Mouse (Mus musculus) hindbrain, embryonic 10.5 days (tissue): ENCODE measurements at regions not wholly inside any gene's neighbourhood (a gene's known extent, or its start where the extent isn't known, plus 50 kb on each side); places are given as distances from the start of the nearest gene placed in this dataset.

Experiments used
- DNase-seq: peaks from one replicate; pipeline ENCODE4 v3.0.0-alpha.2; 2017; ENCODE audit warnings: low spot score
- H3K27ac ChIP-seq: fragments of 300-500 bp; sonication (generic); 2 replicates; pipeline ENCODE4 v1.5.1; 2016; ENCODE audit warnings: mild to moderate bottlenecking, moderate library complexity
- H3K27me3 ChIP-seq: fragments of 300-500 bp; sonication (generic); 2 replicates; pipeline ENCODE4 v1.6.1; 2016; ENCODE audit warnings: mild to moderate bottlenecking; ENCODE audit not compliant: poor library complexity, insufficient read depth, severe bottlenecking
- H3K36me3 ChIP-seq: fragments of 300-500 bp; sonication (generic); 2 replicates; pipeline ENCODE4 v1.6.1; 2016; ENCODE audit warnings: mild to moderate bottlenecking, moderate library complexity
- H3K4me1 ChIP-seq: fragments of 300-500 bp; sonication (generic); replicated peaks from 2 replicates; pipeline ENCODE4 v1.6.1; 2016; ENCODE audit warnings: mild to moderate bottlenecking
- H3K4me3 ChIP-seq: fragments of 300-500 bp; sonication (generic); 2 replicates; pipeline ENCODE4 v1.5.1; 2016; ENCODE audit warnings: mild to moderate bottlenecking, moderate library complexity
- H3K9me3 ChIP-seq: fragments of 300-500 bp; sonication (generic); 2 replicates; pipeline ENCODE4 v1.6.1; 2016; ENCODE audit warnings: mild to moderate bottlenecking, moderate library complexity
- WGBS: fragments of 180-500 bp; shearing (Covaris S2); methylation state at CpG from one replicate; pipeline ENCODE4 v1.1.7; 2016; 5-methylcytosine and 5-hydroxymethylcytosine counted together

DNA sequence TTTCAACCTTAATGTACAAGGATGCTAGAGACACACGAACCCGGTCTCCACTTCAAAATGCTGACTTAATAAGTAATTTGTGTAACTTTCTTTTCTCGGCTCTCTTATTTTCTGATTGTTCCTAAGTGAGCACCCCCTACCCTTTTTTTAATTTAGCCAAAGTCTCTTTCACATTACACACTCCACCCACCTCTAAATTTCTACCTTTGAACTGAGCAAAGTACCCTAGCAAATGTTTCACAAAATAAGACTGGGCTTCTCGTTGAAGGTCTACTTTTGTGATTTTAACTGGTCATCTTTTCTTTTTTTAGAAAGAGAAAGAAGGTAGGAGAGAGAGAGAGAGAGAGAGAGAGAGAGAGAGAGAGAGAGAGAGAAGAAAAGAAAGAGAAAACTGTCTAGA lies 2888.4 kb upstream of the Gm7489 start:
- Histone ChIP-seq H3K9me3 (no peaks in the 10 kb centered on the region), H3K27me3 (no peaks in the 10 kb centered on the region), H3K36me3 (no peaks in the 10 kb centered on the region), H3K4me3 (no peak overlapping the region), H3K27ac (no peak overlapping the region), H3K4me1 (no peaks in the 10 kb centered on the region)
- DNase-seq, result no peak
- WGBS, result 90% methylated on average over 4 of the region's 4 CpGs

DNA sequence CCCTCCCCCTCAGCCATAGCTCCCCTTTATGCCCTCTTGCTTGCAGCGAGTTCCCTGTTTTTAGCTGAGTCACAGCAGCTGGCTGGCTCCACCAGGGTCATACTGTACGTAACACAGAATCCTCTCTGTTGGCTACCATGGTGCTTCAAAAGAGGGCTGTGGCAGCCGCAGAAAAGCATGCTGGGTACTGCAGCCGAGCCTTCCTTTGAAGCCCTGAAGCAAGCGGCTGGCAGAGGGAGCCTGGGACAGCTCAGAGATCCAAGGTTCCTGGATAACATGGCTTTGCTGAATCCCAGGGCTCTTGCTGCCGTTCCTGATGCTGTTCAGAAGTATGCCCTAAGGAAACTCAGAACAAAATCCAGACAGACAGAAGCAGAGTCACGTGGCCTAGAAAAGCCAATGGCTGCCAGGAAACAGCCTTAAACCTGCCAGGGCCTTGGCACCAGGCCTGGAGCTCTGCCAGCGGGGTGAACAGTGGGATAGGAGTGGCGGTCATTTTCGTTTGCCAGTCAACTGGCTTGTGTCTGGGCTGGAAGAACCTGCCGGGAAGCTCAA lies 2887.4 kb upstream of the Gm7489 start:
- DNase-seq, result peak; percentile 2
- 78% methylated on average over 11 of the region's 11 CpGs for WGBS
- H3K4me1 ChIP-seq, result no peaks in the 10 kb centered on the region
- no peak overlapping the region for H3K4me3 ChIP-seq
- H3K27me3 ChIP-seq, result no peaks in the 10 kb centered on the region
- H3K9me3 ChIP-seq, result no peaks in the 10 kb centered on the region
- no peak overlapping the region for H3K27ac ChIP-seq
- H3K36me3 ChIP-seq, result no peaks in the 10 kb centered on the region

DNA sequence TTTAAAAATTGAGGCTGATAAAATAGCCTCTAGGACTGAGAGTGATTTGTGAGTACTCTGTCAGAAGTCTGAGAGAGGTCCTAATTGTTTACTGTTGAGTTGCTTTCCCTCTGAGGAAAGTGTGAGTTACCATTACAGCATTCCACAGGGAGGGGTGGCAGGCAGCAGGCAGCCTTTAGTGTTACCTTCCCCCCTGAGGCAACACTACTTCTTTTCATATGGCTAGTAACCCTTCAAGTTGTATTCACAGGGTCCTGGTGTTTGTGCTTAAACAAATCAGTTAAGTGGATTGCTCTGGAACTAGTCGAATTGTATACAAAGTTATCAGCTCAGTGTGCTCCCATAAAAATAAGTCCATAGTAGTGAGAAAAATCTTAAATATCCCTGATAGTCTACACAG lies 2845.7 kb upstream of the Gm7489 start:
- H3K27ac ChIP-seq, result no peak overlapping the region
- no peaks in the 10 kb centered on the region for H3K36me3 ChIP-seq
- H3K27me3 ChIP-seq, result no peaks in the 10 kb centered on the region
- no peak for DNase-seq
- no peaks in the 10 kb centered on the region for H3K9me3 ChIP-seq
- no peaks in the 10 kb centered on the region for H3K4me1 ChIP-seq
- WGBS, result 15% methylated on average over 1 of the region's 1 CpGs
- H3K4me3 ChIP-seq, result no peak overlapping the region

DNA sequence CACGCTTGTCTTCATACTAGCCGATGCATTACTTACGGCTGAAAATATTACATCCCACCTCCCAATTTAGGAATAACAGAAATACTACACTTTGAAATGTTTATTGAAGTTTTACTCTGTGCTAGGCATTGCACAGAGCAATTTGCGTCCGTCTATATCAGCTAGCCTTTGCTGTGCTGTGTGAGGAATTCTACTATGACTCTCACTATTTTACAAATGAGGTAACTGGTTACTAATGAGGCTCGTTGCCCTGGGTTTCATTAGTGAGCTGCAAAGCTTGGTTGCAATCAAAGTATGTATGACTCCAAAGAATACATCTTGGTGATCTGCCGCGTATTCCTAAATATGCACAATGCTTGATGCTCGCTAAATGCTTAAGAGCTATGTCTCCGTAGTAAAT lies 2814.2 kb upstream of the Gm7489 start:
- 0 out of 2 replicates have a peak, but pooled peaks cover 14% of the 10 kb centered on the region for H3K4me1 ChIP-seq
- no peaks in the 10 kb centered on the region for H3K27me3 ChIP-seq
- no peaks in the 10 kb centered on the region for H3K9me3 ChIP-seq
- H3K4me3 ChIP-seq, result no peak overlapping the region
- H3K27ac ChIP-seq, result no peak overlapping the region
- H3K36me3 ChIP-seq, result no peaks in the 10 kb centered on the region
- WGBS, result 69% methylated on average over 10 of the region's 10 CpGs
- DNase-seq, result no peak

DNA sequence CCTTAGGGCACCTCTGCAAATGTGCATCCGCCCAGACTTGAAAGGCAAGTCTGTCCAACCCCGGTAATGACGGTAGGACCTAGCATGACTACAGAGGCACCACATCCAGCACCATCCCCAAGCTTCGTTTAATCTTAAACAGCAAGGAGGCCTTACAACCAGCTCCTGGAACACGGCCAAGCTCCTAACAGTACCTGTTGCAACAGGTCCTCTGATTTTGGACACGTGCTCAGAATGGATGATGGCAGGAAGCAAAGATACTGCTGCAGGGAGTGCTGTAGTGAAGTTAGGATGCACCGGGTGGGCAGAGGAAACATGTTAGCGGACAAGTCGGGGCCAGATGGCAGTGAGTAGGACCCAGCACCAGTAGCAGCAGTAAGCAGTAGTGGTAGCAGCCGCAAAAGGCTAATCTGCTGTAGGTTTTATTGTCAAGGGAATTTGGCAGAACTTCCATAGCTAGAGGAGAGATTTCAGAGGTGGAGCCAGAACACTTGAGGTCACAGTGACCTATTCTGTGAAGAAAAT lies 2813.5 kb upstream of the Gm7489 start:
- Histone ChIP-seq H3K27ac (0 out of 2 replicates have a peak overlapping the region, but pooled peaks have one; percentile 59), H3K36me3 (no peaks in the 10 kb centered on the region), H3K27me3 (no peaks in the 10 kb centered on the region), H3K4me1 (0 out of 2 replicates have a peak, but pooled peaks cover 14% of the 10 kb centered on the region), H3K4me3 (no peak overlapping the region), H3K9me3 (no peaks in the 10 kb centered on the region)
- 80% methylated on average over 10 of the region's 10 CpGs for WGBS
- no peak for DNase-seq

DNA sequence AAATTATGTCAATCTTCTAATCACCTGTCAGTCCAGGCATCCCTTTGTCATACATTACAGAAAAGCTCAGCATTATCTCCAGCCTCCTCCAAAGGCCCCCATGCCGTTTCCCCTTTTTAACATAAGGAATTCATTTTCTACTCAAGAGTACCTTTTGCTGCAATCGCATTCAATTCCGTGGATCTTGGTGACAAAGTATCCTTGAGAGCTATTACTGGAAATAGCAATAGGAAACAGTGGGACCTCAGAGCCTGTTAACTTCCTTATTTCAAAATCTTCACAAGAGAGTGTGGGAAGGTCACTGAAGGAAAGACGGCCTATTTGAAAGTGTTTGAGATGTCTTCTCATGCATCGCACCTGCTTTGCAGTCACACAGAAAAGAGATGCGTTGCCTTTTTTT lies 2811.0 kb upstream of the Gm7489 start:
- no peak for DNase-seq
- 82% methylated on average over 6 of the region's 6 CpGs for WGBS
- Histone ChIP-seq H3K27me3 (no peaks in the 10 kb centered on the region), H3K36me3 (no peaks in the 10 kb centered on the region), H3K27ac (no peak overlapping the region), H3K9me3 (no peaks in the 10 kb centered on the region), H3K4me3 (no peak overlapping the region), H3K4me1 (0 out of 2 replicates have a peak, but pooled peaks cover 14% of the 10 kb centered on the region)

DNA sequence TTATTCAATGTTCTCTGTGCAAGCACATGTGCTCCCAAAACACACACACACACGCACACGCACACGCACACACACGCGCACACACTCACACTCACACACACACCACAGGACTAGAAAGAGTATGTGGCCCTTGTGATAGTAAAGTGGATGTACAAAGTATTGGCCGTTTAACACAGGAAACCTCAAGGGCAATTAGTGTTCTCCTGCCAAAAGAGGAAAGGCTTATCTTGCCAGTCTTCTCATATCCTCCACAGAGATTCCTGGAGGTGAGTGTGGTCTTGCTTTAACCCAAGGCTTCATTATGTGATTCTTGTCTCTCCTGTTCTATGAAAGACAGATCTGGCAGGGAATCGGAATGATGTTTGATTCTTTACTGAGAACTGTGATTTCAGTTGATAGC lies 2810.5 kb upstream of the Gm7489 start:
- 0 out of 2 replicates have a peak, but pooled peaks cover 14% of the 10 kb centered on the region for H3K4me1 ChIP-seq
- 92% methylated on average over 7 of the region's 7 CpGs for WGBS
- H3K36me3 ChIP-seq, result no peaks in the 10 kb centered on the region
- no peak for DNase-seq
- no peak overlapping the region for H3K27ac ChIP-seq
- H3K9me3 ChIP-seq, result no peaks in the 10 kb centered on the region
- no peaks in the 10 kb centered on the region for H3K27me3 ChIP-seq
- no peak overlapping the region for H3K4me3 ChIP-seq

DNA sequence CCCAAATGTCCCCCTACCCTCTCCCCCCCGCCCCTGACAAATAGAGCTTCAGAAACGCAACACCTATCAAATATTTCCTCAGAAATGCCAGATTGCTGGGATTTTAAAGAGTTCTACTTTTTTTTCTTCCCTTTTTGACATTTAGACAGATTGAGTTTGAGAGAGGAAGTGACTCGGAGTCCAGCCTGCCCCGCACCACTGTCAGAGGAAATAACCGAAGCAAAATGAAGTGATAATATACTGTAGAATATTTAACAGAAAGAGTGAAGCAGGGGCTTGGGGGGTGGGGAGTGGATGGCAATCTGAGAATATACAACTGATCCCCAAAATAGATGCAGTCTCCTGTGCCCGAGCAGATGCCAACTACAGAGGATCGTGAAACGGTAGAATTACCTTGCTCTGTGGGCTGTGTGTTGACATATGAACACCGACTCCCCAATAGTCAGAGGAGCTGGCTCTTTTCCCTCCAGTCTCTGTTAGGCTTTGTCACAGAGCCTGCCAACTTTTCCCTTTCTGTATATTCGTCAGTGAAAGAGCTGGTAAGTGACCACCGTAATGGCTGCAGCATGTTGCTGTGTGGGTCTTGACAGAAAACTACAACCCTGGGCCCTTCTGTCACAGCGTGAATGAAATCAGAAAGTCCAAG lies 2800.9 kb upstream of the Gm7489 start:
- Histone ChIP-seq H3K36me3 (no peaks in the 10 kb centered on the region), H3K4me3 (no peak overlapping the region), H3K27ac (no peak overlapping the region), H3K4me1 (no peaks in the 10 kb centered on the region), H3K27me3 (no peaks in the 10 kb centered on the region), H3K9me3 (no peaks in the 10 kb centered on the region)
- no peak for DNase-seq
- WGBS, result 81% methylated on average over 12 of the region's 12 CpGs

DNA sequence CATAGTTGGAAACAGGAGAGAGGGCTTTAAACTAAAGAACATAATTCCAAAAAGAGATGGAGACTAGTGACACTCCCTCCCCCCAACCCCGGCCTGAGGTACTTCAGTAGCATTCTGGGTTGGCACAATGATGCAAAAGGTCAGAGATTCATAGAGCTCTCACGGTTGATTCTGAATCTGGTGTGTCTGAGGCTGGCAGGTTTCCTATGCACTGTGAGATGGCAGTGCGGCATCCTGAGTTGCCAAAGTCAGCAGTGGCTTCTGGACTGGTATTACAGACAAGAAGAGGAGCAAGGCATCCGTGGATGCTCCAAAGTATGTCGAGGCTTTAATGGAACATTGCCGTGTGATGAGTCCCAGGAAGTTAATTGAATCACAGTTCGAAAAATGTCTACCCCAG lies 2791.8 kb upstream of the Gm7489 start:
- Histone ChIP-seq H3K4me1 (no peaks in the 10 kb centered on the region), H3K27me3 (no peaks in the 10 kb centered on the region), H3K36me3 (no peaks in the 10 kb centered on the region), H3K4me3 (no peak overlapping the region), H3K27ac (no peak overlapping the region), H3K9me3 (no peaks in the 10 kb centered on the region)
- no peak for DNase-seq
- 88% methylated on average over 7 of the region's 7 CpGs for WGBS

DNA sequence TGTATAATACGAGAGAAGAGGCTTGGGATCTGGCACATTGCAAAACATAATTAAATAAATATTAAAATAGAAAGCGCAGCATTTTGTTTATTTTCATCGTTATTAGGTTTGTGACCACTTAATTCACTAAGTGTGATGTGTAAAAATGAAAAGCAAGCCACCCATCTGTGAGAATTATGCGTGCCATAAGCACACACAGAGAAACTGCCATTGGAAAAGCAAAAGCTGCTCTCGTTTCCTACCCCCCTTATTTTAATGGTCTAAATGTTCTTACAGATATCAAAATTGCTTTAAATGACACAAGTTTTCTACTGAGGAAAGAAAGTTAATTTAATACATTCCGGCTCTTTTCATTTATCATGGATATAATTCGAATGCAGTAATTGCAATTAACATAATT lies 2780.8 kb upstream of the Gm7489 start:
- Histone ChIP-seq H3K27me3 (no peaks in the 10 kb centered on the region), H3K4me3 (peak overlapping the region; percentile 35), H3K9me3 (no peaks in the 10 kb centered on the region), H3K27ac (peak overlapping the region; percentile 80), H3K4me1 (peaks cover 14% of the 10 kb centered on the region), H3K36me3 (no peaks in the 10 kb centered on the region)
- DNase-seq, result no peak
- 81% methylated on average over 7 of the region's 7 CpGs for WGBS

DNA sequence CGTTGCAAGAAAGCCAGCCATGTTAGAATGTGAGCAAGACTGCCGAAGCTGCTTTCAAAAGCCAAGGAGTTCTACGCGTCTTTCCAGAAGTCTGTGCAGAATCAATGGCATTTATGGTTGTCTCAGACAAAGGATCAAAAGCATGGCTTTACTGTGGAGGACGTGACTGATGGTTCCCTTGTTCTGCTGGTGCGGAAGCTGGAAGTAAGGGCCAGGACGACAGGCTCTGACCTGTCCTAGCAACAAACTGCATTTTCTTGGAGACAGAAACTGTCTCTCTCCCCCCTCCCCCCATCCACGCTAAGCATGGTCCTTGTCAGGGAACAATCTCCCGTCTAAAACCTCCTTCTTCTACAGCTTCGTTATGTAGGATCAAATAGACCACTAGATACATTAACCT lies 2780.3 kb upstream of the Gm7489 start:
- peak overlapping the region; percentile 80 for H3K27ac ChIP-seq
- no peaks in the 10 kb centered on the region for H3K36me3 ChIP-seq
- no peaks in the 10 kb centered on the region for H3K9me3 ChIP-seq
- H3K4me1 ChIP-seq, result peaks cover 14% of the 10 kb centered on the region
- peak; percentile 43 for DNase-seq
- H3K27me3 ChIP-seq, result no peaks in the 10 kb centered on the region
- WGBS, result 15% methylated on average over 10 of the region's 10 CpGs
- peak overlapping the region; percentile 35 for H3K4me3 ChIP-seq

DNA sequence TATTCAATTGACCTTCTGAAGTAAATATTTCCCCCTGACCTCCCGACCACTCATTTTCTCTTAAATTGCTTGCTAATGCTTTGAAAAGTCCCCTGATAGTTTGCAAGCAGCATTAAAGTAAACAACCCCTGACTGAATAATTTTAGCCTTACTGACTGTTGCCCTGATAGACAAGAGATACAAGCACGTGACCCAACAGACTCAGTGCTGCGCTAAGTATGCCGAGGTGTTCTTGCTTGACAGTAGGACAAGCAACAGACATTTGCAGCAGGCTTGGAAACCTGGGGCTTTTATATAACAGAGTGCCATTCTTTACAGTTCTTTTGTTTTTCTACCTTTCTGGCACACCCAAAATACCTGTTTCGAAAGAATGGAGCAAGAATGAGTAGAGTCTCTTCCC lies 2779.9 kb upstream of the Gm7489 start:
- 65% methylated on average over 5 of the region's 5 CpGs for WGBS
- no peaks in the 10 kb centered on the region for H3K36me3 ChIP-seq
- no peak for DNase-seq
- peaks cover 14% of the 10 kb centered on the region for H3K4me1 ChIP-seq
- peak overlapping the region; percentile 35 for H3K4me3 ChIP-seq
- H3K9me3 ChIP-seq, result no peaks in the 10 kb centered on the region
- H3K27ac ChIP-seq, result peak overlapping the region; percentile 80
- no peaks in the 10 kb centered on the region for H3K27me3 ChIP-seq

DNA sequence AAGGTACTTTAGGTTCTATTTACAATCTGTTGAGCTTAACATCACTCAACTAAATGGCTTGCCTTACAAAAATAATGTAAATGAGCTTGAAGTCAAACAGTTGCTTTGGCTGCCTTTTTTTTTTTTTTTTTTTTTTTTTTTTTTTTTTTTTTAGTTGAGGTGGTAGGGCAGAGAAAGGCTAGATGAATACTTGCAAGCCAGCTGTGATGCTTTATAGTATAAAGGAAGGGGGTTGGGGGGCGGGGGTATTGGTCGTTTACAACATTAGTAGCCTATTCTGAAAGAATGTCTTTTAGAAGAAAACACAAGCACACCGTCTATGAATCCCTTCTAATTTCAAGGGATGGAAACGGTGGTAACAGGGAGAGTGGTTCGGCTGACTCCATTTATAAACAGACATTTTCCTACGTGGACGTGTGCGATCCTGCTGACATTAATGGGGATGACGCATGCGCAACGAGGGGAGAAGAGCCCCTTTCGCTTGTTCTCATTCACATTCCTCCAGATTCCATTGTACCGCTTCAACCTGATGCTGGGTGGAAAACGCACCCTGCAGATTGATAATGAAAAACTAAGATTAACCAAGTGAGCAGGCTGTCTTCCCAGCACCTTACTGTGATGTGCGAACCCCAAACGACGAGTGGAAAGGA lies 2779.2 kb upstream of the Gm7489 start:
- Histone ChIP-seq H3K4me3 (no peak overlapping the region), H3K4me1 (peaks cover 14% of the 10 kb centered on the region), H3K9me3 (no peaks in the 10 kb centered on the region), H3K27ac (no peak overlapping the region), H3K36me3 (no peaks in the 10 kb centered on the region), H3K27me3 (no peaks in the 10 kb centered on the region)
- WGBS, result 65% methylated on average over 17 of the region's 17 CpGs
- no peak for DNase-seq
